Mouse (Mus musculus) left cerebral cortex, postnatal 10 days (tissue): ENCODE data around the gene Ccl9. TPM values are rescaled to one million over a fixed set of nuclear protein-coding genes. Genes with fewer than 3 reads are reported as not detected.

Experiments used
- DNase-seq, 2 experiments: peaks; one replicate each; pipeline ENCODE4 v3.0.0; 2021 to 2022; ENCODE audit warnings: low spot score in 2 of 2, mixed read lengths in 1 of 2; ENCODE audit errors: extremely low spot score in 1 of 2
- intact Hi-C: fragments of 180-260 bp; cut with DNase I; formaldehyde crosslinking; loops from one replicate; pipeline ENCODE4 v1.15.1; 2025
- total RNA-seq, 2 experiments: library from RNA; stranded (reverse); gene quantifications; 2 replicates each; pipeline ENCODE4 v1.2.3; 2021

The Ccl9 gene
- total RNA-seq, 2 experiments from 2014 or later: 1.5 to 3.6 TPM

DNA sequence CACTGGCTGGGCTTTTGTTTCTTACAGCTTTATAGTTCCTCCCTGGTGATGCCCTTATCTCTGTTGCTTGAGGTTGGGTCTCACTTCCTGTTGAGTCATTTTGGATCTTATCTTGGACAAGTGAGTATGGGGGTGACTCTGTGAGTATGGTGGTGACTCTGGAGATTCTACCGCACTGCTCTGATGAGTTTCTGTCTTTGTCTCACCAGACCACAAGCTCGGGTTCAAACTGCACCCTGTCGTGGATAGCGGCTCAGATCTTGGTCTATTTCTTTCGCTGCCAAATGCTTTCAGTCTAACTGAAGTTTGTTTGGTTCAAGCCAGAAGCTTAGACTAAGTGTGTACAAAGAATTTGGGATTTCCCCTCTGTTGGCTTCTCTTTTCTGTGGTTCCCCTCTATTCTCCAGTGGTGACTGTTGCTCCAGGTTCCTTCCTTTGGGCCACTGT is 28.2 kb downstream of the Ccl9 start:
- intact Hi-C loops: no loop called here
- no peak for DNase-seq

DNA sequence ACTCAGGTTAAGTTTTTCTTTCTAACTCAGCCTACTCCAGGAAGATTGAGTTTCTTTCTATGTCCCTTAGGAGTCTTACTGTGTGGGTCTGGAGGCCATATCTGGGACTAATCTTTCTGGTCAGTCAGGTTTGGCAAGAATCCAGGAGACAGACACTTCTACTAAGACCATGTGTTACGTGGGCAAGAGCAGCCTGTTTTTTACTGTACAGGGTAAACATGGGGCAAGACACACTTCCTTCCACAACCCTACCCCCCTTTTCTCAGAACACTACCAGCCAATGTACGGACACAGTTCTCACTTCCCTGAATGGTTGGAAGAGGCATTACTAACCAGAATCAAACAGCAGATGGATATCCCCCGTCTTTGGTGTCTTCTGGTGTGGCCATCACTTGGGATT is 34.2 kb downstream of the Ccl9 start:
- DNase-seq: no peak
- intact Hi-C loops: no loop called here

DNA sequence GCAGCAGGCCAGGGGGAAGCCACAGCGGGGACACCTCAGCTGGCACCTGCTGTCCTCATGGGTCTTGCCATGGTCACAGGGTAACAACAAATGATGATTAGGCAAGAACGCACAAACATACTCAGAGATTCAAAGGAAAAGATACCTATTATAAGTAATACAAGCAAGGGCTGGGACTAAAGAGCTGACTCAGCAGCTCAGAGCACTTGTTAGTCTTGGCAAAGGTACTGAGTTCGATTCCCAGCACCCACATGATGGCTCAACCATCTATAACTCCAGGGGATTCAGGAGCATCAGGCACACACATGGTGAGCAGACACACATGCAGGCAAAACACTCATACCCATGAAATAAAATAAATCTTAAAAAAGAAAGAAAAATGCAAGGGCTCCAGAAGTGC is 37.0 kb downstream of the Ccl9 start:
- no peak for DNase-seq
- intact Hi-C loops: no loop called here

DNA sequence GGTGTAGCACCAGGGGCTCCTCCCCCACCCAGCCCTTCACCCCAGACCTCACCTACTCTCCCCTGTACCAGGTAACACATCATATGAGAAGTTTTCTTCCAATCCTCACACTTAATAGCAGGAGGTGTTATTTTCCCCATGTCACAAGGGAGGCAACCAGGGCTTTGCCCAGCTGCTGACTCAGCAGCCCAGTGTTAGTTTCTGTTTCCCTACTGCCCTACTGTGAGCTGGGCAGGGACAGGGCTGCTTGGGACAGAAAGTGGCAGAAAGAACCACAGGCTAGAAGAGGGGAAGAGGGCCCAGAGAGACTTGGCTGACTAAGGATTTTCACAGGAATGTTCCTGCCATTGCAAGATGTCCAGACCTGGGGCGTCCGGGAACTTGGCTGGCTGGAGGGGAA is 37.5 kb downstream of the Ccl9 start:
- intact Hi-C loops: no loop called here

DNA sequence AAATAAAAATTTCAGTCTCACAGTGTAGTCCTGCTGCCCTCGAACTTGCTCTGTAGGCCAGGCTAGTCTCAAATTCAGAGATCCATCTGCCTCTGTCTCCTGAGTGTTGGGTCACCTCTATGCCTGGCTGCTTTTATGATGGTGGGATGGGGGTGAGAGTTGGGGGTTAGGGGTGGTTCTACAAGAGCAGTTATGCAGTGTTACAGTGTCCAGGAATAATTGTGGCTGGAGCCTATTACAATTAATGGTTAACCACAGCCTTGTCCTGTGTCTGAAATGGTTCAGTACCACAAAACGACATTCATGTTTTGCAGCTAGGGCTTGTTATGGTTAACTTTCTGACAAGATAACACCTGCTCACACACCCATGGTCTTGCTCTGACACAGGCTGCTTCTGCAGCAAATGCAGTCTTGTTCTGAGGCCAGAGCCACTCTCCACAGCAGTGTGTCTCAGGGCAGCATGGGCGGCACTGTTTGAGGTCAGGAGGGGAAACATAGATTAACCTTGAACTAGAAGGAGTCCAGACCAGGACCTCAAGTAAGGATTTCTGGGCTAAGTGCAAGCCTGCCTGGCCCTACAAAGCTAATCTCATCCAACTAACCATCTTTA is 39.6 kb downstream of the Ccl9 start:
- intact Hi-C loops: no loop called here
- no peak for DNase-seq

More for the DNA sequence above, 37.5 kb downstream of the Ccl9 start:
- no peak for DNase-seq

GRCm38 (mm10) chr11:83536831-83537230 is 41.6 kb downstream of the Ccl9 start:
- DNase-seq: no peak

DNA sequence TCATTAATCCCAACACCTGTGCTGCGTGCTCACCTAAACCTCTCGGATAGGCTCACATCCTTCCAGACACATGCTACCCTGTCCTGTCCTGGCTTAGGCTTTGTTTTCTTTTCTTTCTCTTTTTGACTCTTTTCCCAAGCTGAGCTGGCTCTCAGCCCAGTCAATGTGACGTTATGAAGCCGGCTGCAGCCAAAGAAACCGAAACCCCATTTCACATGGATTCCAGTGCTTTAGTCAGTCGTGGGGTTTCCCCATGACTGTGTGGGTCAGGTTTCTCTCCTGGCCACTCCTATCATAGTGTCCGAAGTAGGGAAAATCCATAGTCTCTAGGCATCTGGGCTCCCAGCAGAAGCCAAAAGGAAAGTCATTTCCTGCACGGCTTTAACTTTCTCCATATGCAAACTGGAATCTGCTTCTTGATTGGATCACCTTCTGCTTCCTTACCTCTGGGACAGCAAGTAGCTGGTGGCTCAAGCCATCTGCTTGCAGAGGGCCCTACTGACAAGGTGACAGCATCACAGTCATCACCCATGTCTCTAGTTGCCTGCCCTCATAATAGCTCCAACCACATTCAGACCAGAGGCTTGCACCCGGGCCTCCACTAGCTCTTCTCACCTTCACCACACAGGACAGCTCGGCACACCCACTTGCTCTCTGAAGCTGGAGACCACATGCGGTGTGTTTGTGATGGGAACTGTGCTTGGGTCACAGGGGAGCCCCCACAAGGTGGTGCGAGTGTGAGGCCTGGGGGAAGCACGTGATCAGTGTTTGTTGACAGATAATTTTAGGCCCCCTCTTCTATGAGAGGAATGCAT is 43.6 kb downstream of the Ccl9 start:
- intact Hi-C loops: no loop called here
- DNase-seq: peak; percentile 79

More at GRCm38 (mm10) chr11:83536831-83537230, 41.6 kb downstream of the Ccl9 start:
- intact Hi-C loops: no loop called here

DNA sequence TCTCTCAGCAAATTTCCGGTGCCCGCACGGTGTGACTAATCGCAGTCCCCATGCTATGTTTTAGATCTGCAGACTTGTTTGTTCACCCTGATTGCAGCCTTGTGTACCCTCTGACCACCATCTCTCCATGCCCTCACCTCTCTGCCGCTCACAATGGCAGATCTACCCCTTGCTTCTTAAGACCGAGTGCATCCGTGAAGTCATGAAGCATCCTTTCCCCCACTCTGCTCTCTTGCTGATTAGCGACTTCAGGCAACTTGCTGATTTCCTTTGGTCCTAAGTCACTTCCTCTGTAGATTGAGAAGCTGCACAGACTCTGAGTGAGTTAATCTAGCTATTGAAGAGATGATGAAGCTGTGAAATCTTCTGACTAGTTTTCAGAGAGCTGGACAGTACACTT is 44.3 kb downstream of the Ccl9 start:
- DNase-seq: no peak
- intact Hi-C loops: no loop called here

- no peak for DNase-seq
- intact Hi-C loops: no loop called here
Observed at GRCm38 (mm10) chr11:83533192-83533591, 45.2 kb downstream of the Ccl9 start.

GRCm38 (mm10) chr11:83530360-83530759 is 48.1 kb downstream of the Ccl9 start, which contains the start of gene Ccl5:
TSS of gene Ccl5 (minus strand) at chr11:83530518.
- intact Hi-C loops: no loop called here
- peak in 1 of 2 experiments; percentile 25 for DNase-seq

- peak in 1 of 2 experiments; percentile 34 for DNase-seq
- intact Hi-C loops: no loop called here
Observed at GRCm38 (mm10) chr11:83529024-83529423, 49.4 kb downstream of the Ccl9 start.

Other genes with a start within 250 kb of the Ccl9 start
- 100 to 1,000 TPM; 191 to 201 TPM for gene Rasl10b, start 169.5 kb downstream of the Ccl9 start, total RNA-seq
- under 1 TPM in 1 of 2 experiments, not detected in 1; 0.18 TPM for gene Gas2l2, start 149.2 kb downstream of the Ccl9 start, total RNA-seq
- not detected for gene 1700020L24Rik, start 141.0 kb downstream of the Ccl9 start, total RNA-seq
- 1 to 10 TPM; 3.4 to 4.0 TPM for gene Mmp28, start 115.6 kb downstream of the Ccl9 start, total RNA-seq
- 10 to 100 TPM; 68.8 to 71.9 TPM for gene Taf15, start 105.5 kb downstream of the Ccl9 start, total RNA-seq
- not detected for gene Heatr9, start 56.5 kb downstream of the Ccl9 start, total RNA-seq
- gene Ccl5, start 48.1 kb downstream of the Ccl9 start, total RNA-seq: not detected
- 1 to 10 TPM in 1 of 2 experiments, under 1 TPM in 1; 0.97 to 1.6 TPM for gene Ccl6, start 14.5 kb upstream of the Ccl9 start, total RNA-seq
- not detected for gene Rpl9-ps1, start 67.0 kb upstream of the Ccl9 start, total RNA-seq
- under 1 TPM in 1 of 2 experiments, not detected in 1; 0.81 TPM for gene Ccl3, start 70.7 kb upstream of the Ccl9 start, total RNA-seq
- gene Ccl4, start 83.9 kb upstream of the Ccl9 start, total RNA-seq: not detected
- gene Wfdc17, start 125.4 kb upstream of the Ccl9 start, total RNA-seq: not detected
- 1 to 10 TPM in 1 of 2 experiments, under 1 TPM in 1; 0.75 to 1.3 TPM for gene Wfdc18, start 130.4 kb upstream of the Ccl9 start, total RNA-seq
- gene Wfdc21, start 168.3 kb upstream of the Ccl9 start, total RNA-seq: not detected
- gene Heatr6, start 175.1 kb upstream of the Ccl9 start, total RNA-seq: 10 to 100 TPM; 17.9 to 18.9 TPM